Mouse (Mus musculus): ENCODE data around the gene Gm815.

The Gm815 gene

DNA sequence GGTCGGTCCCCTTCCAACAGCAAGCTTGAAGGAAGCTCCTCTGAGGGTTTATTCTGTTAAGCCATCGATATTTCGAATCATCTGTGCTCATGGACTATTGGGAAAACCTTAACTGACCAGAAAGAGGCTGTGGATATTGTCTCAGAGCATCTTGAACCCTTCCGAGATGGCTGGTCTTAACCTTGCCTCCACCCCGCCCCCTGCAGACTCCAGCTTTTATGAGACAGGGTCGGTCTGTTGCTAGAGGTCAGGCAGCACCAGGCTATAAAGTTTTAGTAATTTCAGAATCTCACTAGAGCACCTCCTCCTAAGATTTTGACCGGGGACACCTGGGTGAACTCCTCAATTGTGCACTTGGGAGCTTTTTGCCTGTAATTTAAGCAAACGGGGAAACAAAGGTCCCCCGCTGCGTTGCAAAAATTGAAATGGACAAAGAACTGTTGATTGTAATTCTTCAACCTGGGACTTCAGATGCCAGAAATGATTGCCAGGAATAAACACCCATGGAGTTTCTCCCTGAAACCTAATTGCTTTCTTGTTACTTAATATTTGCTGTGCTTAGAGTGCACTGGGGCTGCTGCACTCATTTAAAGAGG, 8.4 kb upstream of the Gm815 start:
- WGBS = 51% methylated on average over 10 of the region's 10 CpGs

DNA sequence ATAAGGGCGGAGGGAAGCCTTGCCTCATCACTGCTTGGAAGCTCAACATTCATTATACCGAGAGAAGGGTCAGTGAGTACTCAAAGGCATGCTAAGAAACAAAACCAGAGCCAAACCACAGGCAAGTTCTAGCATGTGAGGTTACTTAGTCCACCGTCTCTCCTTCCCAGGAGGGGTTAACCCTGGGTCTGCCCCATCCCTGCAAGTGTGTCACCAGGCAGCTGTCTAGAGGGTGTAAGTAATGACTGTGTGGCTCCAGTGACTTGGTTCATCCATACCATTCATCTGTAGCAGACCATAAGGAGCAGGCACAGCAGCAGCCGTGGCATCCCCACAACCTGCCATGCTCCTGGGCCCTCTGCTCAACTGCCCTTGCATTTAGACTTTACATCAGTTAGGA, 5.8 kb upstream of the Gm815 start:
- 94% methylated on average over 4 of the region's 4 CpGs for WGBS

DNA sequence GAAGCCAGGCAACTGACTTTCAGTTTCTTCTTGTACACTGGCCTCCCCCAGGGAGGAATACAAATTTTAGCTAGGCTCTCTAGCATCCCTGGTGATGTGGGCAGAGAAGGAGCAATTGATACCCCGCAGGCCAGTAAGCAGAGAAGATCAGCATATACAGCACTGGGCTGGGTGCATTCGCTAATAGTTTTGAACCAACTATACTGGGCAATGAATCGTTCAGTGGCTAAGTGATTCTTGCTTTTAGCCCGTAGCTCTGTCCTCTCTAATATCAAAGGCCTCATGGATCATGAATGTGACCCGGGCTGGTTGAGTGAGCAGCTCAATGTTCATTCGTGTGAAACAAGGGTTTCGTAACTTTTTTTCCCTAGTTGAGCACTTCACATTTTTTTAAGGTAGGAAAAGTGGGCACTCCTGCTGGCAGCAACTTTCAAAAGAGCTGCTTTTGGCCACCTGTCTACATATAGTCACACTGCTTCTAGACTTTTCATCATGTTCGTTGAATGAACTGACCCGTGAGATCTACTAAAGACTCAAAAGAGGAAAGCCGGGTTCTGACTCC, 3.7 kb upstream of the Gm815 start:
- WGBS = 94% methylated on average over 10 of the region's 10 CpGs

DNA sequence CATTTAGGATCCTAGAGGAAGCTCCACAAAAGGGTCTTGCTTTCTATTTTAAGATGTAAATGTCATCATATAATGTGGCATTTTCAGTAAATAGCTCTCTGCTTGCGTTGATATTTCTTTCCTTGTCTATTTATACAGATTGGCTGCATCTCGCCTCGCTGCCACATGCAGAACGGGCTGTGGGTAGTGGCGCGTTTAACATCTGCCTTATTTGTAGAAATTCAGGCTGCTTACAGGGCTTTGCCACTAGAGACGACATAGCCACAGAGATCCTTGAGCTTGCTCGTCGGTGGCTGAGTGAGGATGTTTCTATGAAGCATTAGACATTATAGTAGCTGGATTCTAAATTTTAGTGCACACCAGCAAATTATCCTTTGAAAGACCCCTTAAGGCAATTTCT, 2.5 kb downstream of the Gm815 start:
- WGBS = 41% methylated on average over 9 of the region's 9 CpGs

DNA sequence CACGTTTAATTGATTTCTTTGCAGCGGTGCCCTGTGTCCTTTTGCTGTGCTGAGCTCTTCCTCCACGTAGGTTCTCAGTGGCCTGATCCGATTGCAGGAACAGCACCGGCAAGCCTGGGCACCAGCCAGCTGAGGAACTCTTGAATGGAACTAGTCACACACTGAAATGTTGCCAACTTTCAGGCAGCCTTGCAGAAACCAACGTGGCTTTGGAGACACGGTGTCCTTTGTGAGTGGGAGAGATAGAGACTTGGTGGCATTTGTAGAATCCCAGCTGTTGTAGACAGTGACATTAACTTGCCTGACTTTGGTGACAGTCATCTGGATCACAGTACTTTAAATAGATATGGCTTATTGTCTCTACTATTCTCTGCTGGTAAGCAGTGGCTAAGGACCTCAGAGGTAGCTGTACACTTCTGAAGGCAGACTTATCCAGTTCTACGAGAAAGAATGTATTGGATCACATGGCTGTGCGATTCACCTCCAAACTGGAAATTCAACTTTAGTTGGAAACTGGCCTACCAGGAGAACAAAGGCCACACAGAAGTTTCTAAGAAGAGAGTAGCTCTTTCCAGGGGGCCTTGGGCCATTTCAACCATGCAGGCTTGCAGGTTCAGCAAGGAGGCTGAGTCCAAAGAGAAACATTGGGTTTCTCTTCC, 5.8 kb downstream of the Gm815 start:
- 40% methylated on average over 9 of the region's 9 CpGs for WGBS

DNA sequence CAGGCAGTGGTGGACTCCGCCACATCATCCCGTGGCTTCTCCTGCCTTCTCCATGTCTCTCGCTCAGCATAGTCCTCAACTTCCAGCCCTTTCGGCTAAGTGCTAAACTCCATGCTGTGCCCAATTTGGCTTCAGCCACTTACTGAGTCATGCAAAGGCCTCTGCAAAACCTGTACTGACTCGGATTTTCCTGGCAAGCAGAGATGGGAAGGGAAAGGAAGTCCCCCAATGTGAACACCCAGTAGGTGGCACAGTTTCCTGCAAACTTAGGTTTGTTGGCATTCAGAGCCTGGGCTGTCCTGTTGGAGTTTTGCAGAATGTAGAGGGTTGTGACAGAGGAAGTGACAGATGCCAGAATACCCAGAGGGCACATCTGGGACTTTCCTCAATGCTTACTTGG, 7.2 kb downstream of the Gm815 start:
- WGBS = 50% methylated on average over 5 of the region's 5 CpGs

DNA sequence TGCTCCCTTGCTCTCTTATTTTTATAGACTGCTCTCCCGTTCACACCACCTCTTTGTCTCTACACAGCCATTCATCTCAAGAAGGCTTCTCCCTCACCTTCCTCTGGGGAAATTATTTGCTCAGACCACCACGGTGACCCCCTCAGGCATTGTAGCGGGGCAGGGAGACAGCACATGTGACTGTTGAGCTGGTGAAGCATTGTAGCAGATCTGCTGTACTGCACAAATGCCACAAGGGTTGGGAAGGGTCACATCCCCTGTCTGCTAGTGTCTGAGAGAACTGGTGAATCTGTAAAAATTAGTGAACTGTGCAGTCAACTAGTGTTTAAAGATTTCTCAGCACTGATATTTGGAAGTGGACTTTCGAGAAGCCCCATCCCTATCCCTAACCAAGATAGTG, 16.5 kb downstream of the Gm815 start:
- WGBS = 84% methylated on average over 4 of the region's 4 CpGs

DNA sequence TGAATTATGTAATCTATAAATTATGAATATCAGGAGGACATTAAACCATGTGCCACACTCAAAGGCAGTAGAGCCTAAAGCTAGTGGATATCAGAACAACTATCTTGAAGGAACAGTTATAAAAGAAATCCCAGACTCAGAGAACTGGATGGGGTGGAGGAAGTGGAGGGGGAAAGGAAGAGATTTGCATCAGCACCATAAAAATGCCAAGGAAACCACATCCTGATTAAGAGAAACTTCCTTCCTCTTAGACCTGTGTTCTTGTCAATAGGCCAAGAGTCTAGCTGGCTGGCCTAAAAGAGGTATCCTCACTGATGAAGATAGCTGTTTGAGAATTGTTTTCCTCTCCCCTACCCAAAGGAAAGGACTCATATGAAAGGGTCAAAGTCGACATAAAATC, 28.6 kb downstream of the Gm815 start:
- 65% methylated on average over 1 of the region's 1 CpGs for WGBS

DNA sequence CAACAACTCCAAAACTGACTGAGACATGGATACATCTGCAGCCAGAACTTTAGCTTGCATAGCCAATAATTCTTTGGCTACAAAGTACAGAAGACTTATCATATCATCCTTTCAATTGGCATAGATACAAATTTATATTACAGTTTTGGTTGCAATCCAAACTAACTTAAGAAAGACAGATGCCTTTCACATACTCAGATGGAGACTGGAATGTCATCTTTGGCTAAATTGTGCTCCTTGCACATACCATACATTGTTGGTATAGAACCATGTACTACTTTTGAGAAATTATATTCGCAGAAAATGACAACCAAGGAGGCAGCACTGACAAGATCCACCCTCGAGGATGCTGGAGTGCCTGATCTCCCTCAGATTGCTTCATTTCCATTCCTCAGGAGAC, 35.1 kb downstream of the Gm815 start:
- 62% methylated on average over 2 of the region's 2 CpGs for WGBS

DNA sequence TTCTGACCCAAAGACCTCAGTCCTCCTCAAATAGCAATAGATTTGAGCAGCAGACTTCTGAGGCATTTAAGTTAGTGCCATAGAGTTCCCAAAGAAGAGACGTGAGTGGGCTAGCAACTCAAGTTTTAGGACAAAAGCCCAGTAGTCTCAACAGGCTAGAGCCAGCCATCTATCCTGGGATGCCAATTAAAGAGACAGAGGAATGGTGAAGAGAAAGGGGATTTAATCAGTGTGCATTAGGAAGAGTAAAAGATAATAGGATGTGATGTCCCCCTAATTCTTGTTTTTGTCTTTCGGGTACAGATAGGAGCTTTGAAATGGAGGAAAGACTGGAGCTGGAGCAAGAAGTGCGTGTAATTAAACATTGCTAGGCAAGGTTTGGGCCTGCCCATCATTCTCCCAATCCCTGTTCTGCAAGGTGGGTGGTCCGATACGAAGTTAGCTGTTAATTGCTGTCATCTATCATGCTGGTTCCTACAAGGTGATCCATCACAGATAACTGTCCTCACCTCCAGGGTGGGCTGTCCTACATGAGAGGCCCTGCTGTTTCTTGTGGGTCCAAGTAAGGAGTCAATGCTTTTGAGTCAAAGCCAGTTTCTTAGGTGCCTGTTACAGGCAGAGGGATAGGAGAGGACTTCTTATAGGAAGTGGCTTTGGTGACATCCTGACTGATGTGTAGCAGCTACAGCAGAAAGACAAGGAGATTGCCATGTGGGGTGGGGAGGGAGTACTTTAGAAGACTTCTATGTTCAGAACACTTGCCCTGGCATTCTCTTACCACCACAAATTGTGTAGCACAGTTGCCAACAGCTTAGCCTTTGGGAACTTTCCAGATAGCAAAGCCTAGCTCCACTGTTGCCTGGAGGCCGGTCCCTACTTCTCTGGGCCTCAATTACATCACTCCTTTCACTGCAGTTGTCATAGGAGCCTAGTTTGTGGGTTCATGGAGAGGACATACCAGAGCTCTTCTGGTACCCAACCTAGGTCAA, 44.9 kb downstream of the Gm815 start:
- WGBS = 76% methylated on average over 6 of the region's 6 CpGs

DNA sequence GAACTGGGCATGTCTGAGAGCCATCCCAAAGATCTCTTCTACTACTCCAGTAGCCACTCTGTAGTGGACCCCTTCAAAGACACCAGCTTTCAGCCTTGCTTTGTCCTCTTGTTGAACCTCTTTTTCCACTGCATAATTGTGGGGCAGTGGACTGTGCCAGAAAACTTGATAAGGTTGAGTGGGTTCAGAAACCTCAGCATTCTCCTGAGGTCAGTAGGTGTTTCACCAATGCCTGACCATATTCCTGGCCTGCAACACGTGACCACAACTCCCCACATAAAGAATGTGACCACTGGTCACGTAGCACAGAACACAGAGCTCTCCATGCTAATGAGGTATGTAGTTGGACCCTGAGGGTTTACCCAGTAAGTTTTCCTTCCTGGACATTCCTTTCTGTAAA, 48.5 kb downstream of the Gm815 start:
- 86% methylated on average over 2 of the region's 2 CpGs for WGBS
